Mouse (Mus musculus): ENCODE data around the gene Plekhh3.

DNA sequence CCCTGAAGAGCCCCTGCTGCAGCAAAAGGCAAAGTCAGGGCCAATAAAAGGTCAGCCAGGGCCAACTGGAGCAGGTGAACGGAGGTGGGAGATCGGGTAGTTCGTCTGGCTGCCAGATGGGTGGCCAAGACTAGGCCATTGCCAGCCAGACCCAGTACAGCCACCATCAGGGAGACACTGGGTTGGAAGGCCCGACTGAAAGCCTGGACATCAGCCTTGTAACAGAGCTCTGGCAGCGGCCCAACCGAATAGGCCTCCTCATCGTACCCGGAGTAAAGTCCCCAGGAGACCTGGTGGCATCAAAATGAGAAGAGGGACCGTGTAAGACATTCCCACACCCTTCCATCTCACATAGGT lies 3.2 kb upstream of the Plekhh3 start:
- TF ChIP-seq CTCF (IDR thresholded peaks at IDR 0.05; ENCODE audit: low read depth): no peak
- no peak for TF ChIP-seq EP300 (optimal IDR thresholded peaks at IDR 0.05)

Measured in stomach, postnatal 0 days (tissue).